Comparison of ENCODE assay signal across 9 mouse cellular contexts in the genomic region with DNA sequence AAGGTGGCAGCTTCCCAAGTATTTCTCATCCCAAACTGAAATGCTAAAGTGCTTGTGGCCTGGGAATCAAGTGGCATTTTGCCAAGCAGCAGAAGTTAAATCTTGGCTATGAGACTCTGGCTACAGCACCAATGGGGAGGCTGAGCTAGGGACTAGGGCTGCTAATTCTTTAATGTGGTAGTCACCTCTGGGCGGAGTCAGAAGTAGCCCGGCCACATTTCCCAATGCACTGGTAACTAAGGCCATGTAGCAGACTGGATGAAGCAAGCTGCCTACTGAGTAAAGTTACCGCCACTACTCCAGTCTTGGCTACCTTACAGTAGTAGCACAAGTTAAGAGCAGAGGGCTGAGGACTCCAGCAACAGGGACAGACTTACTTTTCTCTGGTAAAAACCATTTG. TPM values are rescaled to one million over a fixed set of nuclear protein-coding genes. Genes with fewer than 3 reads are reported as not detected.
DNase-seq lines count a peak whose midpoint lies in the region; ATAC-seq lines count a peak whose summit lies in the region.
"Had no signal": no experiment of that assay in that cellular context is flagged by ENCODE, and none has a peak within 500 bp of the region (broad histone marks: within the 10 kb centered on the region; RNA-seq: fewer than 3 reads in every experiment).

No protein-coding gene starts in this region.

- peak; percentile 97 for DNase-seq in heart, adult 11 months
- no peak for DNase-seq in heart, adult 8-10 months (ENCODE audit: low spot score)
- peak; percentile 82 for DNase-seq in MEL-GATA-1-ER (ENCODE audit: extremely low read depth, low read depth)
- peak; percentile 56 to 76 for DNase-seq in heart, adult 9 months (ENCODE audit: low spot score in 2 of 2)
- DNase-seq in liver, embryonic 13.5 days = no peak
- DNase-seq in thymus, postnatal 10 days (ENCODE audit: low spot score in 2 of 2) = no peak
- DNase-seq in spleen, postnatal 36 days (ENCODE audit: low spot score in 2 of 2) = no peak

- ATAC-seq in liver, embryonic 13.5 days (ENCODE audit: low read depth) = peak; percentile 55
- ATAC-seq in CD4-positive, CD25-positive, alpha-beta regulatory T cell, adult 4 months = no peak

- H3K27me3 ChIP-seq in liver, embryonic 13.5 days = no peaks in the 10 kb centered on the region
- H3K27me3 ChIP-seq: embryonic facial prominence, embryonic 12.5 days had no signal

- H3K4me2 ChIP-seq in liver, embryonic 13.5 days = peak overlapping the region; percentile 87
- H3K4me2 ChIP-seq: embryonic facial prominence, embryonic 12.5 days had no signal

- H3K36me3 ChIP-seq in liver, embryonic 13.5 days = peaks cover 34% of the 10 kb centered on the region

- H3K4me3 ChIP-seq in liver, embryonic 13.5 days (replicated peaks) = peak overlapping the region; percentile 72
- H3K4me3 ChIP-seq: embryonic facial prominence, embryonic 12.5 days had no signal

- peak overlapping the region; percentile 82 for H3K27ac ChIP-seq in liver, embryonic 13.5 days
- H3K27ac ChIP-seq: embryonic facial prominence, embryonic 12.5 days had no signal

- no peaks in the 10 kb centered on the region for H3K9me3 ChIP-seq in liver, embryonic 13.5 days (replicated peaks)
- H3K9me3 ChIP-seq: embryonic facial prominence, embryonic 12.5 days had no signal

- whole genome bisulfite sequencing in liver, embryonic 13.5 days (ENCODE audit: insufficient replicate concordance) = 44% methylated on average over 3 of the region's 3 CpGs

- peaks cover 75% of the 10 kb centered on the region for H3K4me1 ChIP-seq in liver, embryonic 13.5 days (replicated peaks)

- peak overlapping the region; percentile 71 for H3K9ac ChIP-seq in liver, embryonic 13.5 days
- H3K9ac ChIP-seq: embryonic facial prominence, embryonic 12.5 days had no signal

RNA-seq across cellular contexts. Expression of gene Gab1, which starts 12.7 kb away (rescaled TPM):
- total RNA-seq in heart, adult 8-10 months (2022) = 10 to 100 TPM; 33.6 to 43.1 (median 40.6) TPM
- polyA plus RNA-seq in liver, embryonic 13.5 days (2015; fragmentation: Nextera tagmentation; extraction: Ambion mirVana) = 7.7 and 10.7 TPM in 2 replicates
- not detected for polyA plus RNA-seq in CD4-positive, CD25-positive, alpha-beta regulatory T cell, adult 4 months (2017; shearing (Covaris generic))

Comparison
In these comparisons a context has a peak if more than half of its experiments do, and no peak if none do; other contexts are left out.
1. DNase-seq: peak in heart, adult 11 months (single experiment), MEL-GATA-1-ER (single experiment) and heart, adult 9 months (2 of 2); none in heart, adult 8-10 months (single experiment), liver, embryonic 13.5 days (single experiment), thymus, postnatal 10 days (0 of 2) and spleen, postnatal 36 days (0 of 2).